Mouse (Mus musculus): ENCODE results near the gene Tmem80. TPM values are rescaled to one million over a fixed set of nuclear protein-coding genes. Genes with fewer than 3 reads are reported as not detected.

Gene Tmem80
- total RNA-seq, 4 experiments from 2014 or later, result 32.4 to 36.5 (median 34.7) TPM

DNA sequence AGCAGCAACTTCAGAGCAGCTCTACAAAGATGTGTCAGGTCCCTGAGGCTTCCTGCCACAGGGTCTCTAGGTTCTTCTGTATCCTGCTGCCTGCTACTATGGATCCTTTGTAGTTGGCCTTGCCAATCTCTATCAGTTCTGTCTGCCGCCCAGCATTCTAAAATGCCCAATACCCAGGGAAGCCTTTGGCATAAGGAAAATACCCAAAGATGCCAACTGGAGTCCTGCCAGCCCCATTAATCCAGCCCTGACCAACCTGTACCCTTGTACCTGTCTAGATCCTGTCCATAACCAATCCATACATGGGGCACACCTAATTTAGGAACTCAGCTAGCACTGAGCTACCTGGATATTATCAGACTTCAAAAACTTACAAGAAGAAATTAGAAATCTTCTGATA, 2.9 kb upstream of the Tmem80 start:
- DNase-seq (ENCODE audit: low spot score in 2 of 2), result no peak

DNA sequence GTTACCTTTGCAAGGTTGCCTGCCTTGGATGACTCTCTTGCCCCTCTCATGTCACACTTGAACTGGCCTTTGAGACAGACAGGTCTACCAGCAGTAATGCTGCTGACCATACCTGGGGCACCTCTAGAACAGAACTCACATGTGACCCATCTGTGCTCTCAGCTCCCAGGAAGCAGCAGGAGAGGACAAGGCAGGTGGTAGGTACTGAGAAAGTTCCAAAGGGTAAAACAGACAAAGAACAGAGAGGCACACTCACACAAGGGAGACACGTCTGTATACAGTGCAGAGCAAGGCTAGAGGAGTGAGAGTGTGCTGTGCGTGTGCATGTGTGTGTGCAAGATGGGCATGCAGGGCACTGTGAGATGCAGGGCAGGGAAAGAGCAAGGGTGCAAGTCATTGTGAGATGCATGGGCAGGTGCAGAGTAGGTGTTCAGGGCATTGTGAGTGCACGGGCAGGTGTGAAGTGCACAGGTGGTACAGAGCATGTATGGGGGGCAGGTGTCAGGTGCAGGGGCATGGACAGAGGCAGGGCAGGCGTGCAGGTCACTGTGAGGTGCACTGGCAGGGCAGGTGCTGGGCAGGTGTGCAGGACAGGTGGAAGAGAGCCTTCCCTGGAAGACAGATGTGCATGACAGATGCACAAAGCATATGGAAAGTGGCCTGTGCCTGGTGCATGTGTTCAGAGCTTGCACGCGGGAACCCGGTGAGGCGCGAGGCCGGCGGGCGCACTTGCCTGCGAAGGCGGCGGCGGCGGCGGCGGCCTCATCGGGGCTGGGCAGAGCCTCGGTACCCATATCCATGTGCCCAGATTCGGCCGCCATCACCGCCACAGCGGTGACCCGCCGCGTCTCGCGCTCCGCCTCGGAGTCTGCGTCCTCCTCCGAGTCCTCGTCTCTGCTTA, 743 bp upstream of the Tmem80 start:
- DNase-seq (ENCODE audit: low spot score in 2 of 2), result peak in 1 of 2 experiments; percentile 39

DNA sequence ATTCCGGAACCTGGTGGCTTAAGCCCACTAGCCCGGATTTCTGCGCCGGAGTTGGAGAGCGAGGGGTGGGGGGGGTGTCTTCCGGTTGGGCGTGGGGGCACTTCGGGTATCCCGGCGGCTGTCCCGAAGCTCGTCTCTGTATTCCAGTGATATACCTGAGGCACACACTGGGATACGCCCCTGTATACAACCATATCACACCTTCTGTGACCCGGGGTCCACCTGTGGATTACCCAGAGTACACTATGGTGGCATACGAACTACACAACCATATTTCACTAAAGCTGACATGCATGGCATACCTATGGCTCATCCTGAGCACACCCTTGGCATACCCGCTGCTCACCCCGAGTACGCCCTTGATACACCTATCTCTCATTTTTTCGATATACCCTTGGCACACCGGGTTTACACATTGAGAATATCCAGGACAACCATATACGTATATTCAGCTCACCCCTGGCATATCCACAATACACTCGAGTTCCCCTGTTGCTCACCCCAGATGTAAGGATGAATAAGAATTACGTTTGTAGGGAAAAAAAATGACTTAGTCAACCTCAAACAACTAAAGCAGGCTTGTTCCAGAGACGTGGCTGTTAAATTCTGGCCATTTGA, 943 bp downstream of the Tmem80 start:
- DNase-seq (ENCODE audit: low spot score in 2 of 2), result no peak

- DNase-seq (ENCODE audit: low spot score in 2 of 2), result no peak
Observed at GRCm38 (mm10) chr7:141330706-141331105, 3.2 kb downstream of the Tmem80 start.

DNA sequence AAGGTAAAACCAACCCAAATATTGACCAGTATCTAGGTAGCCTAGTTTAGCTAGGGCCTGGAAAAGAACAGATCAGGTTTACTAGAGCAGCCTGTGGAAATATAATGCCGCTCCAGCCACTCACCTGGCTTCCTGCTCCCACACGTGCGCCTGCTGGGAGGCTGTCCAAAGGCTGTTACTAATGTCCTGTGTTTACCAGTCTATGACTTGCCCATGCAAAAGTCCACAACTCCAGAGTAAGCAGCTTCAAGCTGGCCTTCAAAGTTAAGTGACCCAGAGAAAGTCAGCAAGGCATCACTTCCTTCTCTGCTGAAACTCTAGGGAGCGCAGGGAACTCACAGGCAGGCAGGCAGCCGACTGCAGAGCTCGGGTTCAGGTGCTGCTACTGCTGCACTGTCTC, 4.5 kb downstream of the Tmem80 start:
- DNase-seq (ENCODE audit: low spot score in 2 of 2), result no peak

GRCm38 (mm10) chr7:141335044-141335579, 7.6 kb downstream of the Tmem80 start:
- no peak for DNase-seq (ENCODE audit: low spot score in 2 of 2)

- no peak for DNase-seq (ENCODE audit: low spot score in 2 of 2)
Observed at GRCm38 (mm10) chr7:141335682-141336081, 8.1 kb downstream of the Tmem80 start.

DNA sequence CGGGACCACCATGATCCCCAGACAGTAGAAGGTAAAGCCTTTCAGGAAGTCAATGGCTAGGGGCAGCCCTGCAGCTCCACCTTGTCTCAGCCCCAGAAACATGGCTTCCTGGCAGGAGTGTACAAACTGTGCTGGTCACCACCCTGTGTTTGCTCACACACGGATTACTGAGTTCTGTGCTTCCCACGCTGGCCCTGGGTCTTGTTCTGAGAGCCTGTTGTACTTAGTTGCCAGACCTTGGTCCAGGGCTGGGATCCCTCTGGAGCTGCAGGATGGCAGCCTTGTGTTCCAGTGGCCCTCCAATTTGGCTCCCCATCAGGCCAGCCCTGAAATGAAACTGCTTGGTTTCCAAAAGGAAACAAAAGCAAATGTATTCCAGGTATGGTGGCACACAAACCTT, 8.8 kb downstream of the Tmem80 start:
- DNase-seq (ENCODE audit: low spot score in 2 of 2), result no peak

- no peak for DNase-seq (ENCODE audit: low spot score in 2 of 2)
Observed at GRCm38 (mm10) chr7:141337716-141338416, 10.3 kb downstream of the Tmem80 start.

DNA sequence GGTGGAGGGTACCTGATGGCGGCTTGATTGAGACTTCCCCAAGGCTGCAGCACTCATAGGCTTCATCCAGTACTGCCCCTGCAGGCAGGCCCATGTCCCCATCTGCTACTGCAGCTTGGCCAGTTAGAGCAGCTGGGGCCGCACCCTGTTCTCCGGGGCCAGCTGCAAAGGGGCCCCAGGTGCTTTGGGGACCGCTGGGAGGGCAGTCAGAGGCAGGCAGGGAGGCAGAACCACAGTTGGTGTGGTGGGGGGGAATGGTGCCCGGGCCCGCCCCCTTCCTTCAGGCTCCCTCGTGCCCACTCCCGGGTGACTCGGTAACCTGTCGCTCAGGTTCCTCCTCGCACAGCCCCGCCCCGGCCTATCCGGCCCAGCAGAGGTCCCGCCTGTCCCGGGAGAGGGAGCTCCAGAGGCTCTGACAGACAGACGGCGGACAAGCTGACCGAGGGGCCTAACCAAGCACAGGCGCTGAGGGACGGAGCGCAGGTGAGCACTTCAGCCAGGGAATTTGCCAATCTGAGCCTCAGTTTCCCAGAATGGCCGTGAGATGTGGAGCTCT, 11.1 kb downstream of the Tmem80 start, which contains the start of gene Eps8l2:
TSS of gene Eps8l2 (plus strand) at position 305 of the 556 bp plus-strand sequence.
- no peak for DNase-seq (ENCODE audit: low spot score in 2 of 2)

GRCm38 (mm10) chr7:141339215-141339920, 11.8 kb downstream of the Tmem80 start:
- no peak for DNase-seq (ENCODE audit: low spot score in 2 of 2)

DNA sequence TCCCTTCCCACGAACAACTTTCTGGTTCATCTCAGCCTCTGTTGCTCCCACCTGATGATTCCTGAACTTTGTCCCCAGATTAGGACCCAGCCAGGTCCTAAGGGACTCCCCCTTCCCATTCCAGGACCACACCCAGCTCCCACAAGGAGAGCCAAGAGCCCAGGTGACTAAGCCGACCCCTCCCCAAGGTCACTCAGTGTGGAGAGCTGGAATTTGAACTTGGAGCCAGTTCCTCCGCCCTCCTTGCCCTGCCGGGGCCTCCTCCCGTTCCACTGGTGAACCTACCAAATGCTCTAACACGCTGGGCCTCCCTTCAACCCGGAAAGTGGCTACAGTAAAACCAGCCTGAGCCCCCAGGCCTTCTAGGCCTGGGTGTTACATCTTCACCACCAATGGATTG, 12.5 kb downstream of the Tmem80 start:
- DNase-seq (ENCODE audit: low spot score in 2 of 2), result no peak

DNA sequence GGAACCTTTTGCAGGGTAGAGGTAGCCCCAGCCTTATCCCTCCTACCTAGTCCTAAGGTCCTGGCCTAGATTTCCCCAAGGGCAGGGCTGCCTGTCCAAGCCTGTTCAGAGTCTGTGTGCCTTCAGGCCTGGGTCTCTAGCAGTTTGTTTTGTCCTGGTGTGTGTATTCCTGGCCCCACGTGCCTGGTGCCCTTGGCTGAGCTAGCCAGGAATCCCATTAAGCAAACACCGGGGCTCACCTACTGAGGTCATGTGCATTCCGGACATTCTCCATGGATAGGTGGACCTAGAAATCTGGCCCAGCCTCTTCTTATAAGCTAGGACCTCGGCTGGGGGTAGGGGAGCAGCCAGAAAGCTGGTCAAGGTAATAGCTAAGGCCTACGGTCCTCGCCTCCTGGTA, 12.9 kb downstream of the Tmem80 start:
- no peak for DNase-seq (ENCODE audit: low spot score in 2 of 2)

GRCm38 (mm10) chr7:141341689-141342226, 14.2 kb downstream of the Tmem80 start:
- no peak for DNase-seq (ENCODE audit: low spot score in 2 of 2)

DNA sequence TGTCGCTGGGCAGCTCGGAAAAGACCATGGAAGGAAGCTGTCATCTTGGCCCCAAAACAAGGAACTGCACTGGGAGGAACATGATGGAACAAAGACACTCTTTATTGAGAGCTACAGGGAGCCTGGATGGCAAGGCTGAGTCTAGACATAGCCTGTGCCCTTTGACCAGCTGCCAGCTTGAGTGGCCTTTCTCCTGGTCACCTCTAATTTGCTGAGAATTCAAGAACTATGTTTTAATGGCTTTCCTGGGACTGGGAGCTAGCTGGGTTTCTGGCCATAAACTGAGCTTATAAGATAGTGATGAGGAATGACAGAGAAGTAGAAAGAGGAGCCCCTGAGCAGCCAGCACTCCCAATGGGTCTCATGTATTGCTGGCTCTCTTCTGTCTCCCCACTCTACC, 15.7 kb downstream of the Tmem80 start:
- no peak for DNase-seq (ENCODE audit: low spot score in 2 of 2)

DNA sequence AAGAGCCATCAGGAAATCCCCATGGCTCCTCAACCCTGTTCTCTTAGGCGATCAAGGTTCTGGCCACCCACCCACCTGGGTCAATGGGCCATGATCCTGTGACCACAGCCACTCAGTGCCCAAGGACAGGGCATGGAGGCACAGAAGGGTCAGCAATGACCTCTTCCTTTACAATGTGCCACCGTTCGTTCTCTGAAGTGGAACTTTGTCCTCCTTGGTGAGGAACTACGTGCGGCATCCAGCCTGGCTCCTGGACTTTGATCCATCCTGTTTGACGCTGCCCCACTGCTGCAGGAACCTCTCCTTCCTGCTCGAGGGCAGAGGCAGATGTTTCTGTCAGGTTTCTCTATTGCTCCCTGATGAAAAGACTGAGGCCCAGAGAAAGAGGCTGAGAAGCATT, 16.2 kb downstream of the Tmem80 start:
- no peak for DNase-seq (ENCODE audit: low spot score in 2 of 2)

DNA sequence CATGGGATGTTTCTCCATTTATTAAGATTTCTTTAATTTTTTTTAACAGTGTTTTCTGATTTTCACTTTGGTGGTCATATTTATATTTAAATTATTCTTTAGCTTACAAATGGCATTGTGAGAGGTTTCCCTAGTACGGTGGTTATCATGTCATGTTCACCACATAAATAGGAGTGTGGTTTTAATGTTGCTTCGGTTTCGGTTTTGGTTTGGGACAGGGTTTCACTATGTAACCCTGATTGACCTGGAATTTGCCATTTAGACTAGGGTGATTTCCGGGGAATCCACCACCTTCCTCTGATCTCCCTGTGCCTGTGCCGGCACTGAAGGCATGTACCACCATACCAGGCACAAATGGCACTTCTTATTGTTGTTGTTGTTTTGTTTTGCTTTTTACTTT, 17.2 kb downstream of the Tmem80 start:
- DNase-seq (ENCODE audit: low spot score in 2 of 2), result no peak

DNA sequence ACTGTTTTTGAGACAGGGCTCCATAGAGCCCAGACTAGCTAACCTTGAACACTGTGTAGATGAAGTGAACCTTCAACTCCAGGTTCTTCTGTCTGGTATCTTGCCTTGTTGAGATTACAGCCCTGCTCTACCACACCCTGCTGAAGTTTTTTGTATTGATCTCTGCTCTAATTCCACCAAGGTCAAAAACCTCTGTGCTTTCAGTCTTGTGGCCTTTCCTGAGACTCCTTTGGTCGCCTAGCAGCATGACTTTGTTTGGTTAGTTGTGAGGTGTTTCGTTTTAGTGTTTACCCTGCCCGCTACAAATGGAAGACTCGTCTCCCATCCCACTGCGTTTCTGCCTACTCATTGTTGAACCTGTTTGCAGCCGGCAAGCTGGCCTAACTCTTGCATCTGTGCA, 23.5 kb downstream of the Tmem80 start:
- no peak for DNase-seq (ENCODE audit: low spot score in 2 of 2)

DNA sequence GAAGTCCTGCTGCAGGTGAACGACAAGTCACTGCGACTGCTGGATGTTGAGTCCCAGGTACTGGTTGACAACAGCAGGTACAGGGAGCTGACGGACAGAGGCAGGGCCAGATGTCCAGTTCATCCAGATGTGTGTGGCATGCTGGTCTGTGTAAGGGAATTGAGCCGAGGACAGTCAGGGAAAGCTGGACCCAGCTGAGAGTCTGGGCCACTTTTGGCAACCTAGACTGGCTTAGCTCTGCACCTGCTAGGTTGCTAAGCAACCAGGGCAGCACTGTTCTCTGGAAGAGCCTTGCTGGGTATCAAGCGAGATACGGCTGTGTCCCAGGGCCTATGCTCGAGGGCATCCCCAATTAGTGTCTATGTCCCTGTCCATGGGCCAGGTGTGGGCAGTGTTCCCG, 27.5 kb downstream of the Tmem80 start:
- DNase-seq (ENCODE audit: low spot score in 2 of 2), result no peak

- DNase-seq (ENCODE audit: low spot score in 2 of 2), result peak in 1 of 2 experiments; percentile 42
Observed at GRCm38 (mm10) chr7:141355626-141356326, 28.2 kb downstream of the Tmem80 start.
